ENCODE assay signal across 9 mouse cellular contexts in genomic region chr2:158912631-158913258, GRCm38 (mm10).
DNase-seq lines count a peak whose midpoint lies in the region; ATAC-seq lines count a peak whose summit lies in the region.
"Had no signal": no experiment of that assay in that cellular context is flagged by ENCODE, and none has a peak within 500 bp of the region (broad histone marks: within the 10 kb centered on the region; RNA-seq: fewer than 3 reads in every experiment).

No protein-coding gene starts in this region.

- ATAC-seq in liver, embryonic 12.5 days = no peak
- no peak for ATAC-seq in embryonic facial prominence, embryonic 14.5 days (ENCODE audit: low read depth)
- peak; percentile 77 for ATAC-seq in hindbrain, embryonic 13.5 days (ENCODE audit: low FRiP score)

- WGBS in liver, embryonic 12.5 days (ENCODE audit: insufficient replicate concordance) = 28% methylated on average over 9 of the region's 9 CpGs
- WGBS in embryonic facial prominence, embryonic 14.5 days = 35% methylated on average over 9 of the region's 9 CpGs
- 44% methylated on average over 9 of the region's 9 CpGs for WGBS in hindbrain, embryonic 13.5 days

- no peak overlapping the region for H3K4me3 ChIP-seq in liver, embryonic 12.5 days
- no peak overlapping the region for H3K4me3 ChIP-seq in embryonic facial prominence, embryonic 14.5 days (ENCODE audit: low read depth, low read length)
- H3K4me3 ChIP-seq in hindbrain, embryonic 13.5 days = no peak overlapping the region
- H3K4me3 ChIP-seq: megakaryocyte, embryonic 14.5 days had no signal

- no peak overlapping the region for H3K4me2 ChIP-seq in liver, embryonic 12.5 days
- H3K4me2 ChIP-seq in embryonic facial prominence, embryonic 14.5 days (ENCODE audit: low read depth, low read length) = no peak overlapping the region
- H3K4me2 ChIP-seq in hindbrain, embryonic 13.5 days = no peak overlapping the region

- no peaks in the 10 kb centered on the region for H3K36me3 ChIP-seq in liver, embryonic 12.5 days
- H3K36me3 ChIP-seq in embryonic facial prominence, embryonic 14.5 days (ENCODE audit: control insufficient read depth, insufficient read depth, low read length) = no peaks in the 10 kb centered on the region
- H3K36me3 ChIP-seq in hindbrain, embryonic 13.5 days = no peaks in the 10 kb centered on the region

- H3K4me1 ChIP-seq in liver, embryonic 12.5 days = no peaks in the 10 kb centered on the region
- no peaks in the 10 kb centered on the region for H3K4me1 ChIP-seq in embryonic facial prominence, embryonic 14.5 days (ENCODE audit: control insufficient read depth, insufficient read depth, low read length)
- peaks cover 10% of the 10 kb centered on the region; the same call in 1 of the 2 replicates for H3K4me1 ChIP-seq in hindbrain, embryonic 13.5 days (replicated peaks)
- H3K4me1 ChIP-seq: megakaryocyte, embryonic 14.5 days had no signal

- H3K27me3 ChIP-seq in liver, embryonic 12.5 days (replicated peaks) = peaks cover 7% of the 10 kb centered on the region; the same call in 1 of the 2 replicates
- H3K27me3 ChIP-seq in embryonic facial prominence, embryonic 14.5 days (replicated peaks; ENCODE audit: control insufficient read depth, insufficient read depth, low read length) = no peaks in the 10 kb centered on the region
- H3K27me3 ChIP-seq in hindbrain, embryonic 13.5 days = peaks cover 28% of the 10 kb centered on the region

- DNase-seq in liver = peak; percentile 48
- peak; percentile 18 for DNase-seq in adrenal gland, adult 8-10 months
- DNase-seq in embryonic facial prominence, embryonic 14.5 days (ENCODE audit: low spot score) = peak; percentile 61
- DNase-seq in left cerebral cortex, postnatal 4 days = peak; percentile 70
- DNase-seq in naive thymus-derived CD4-positive, alpha-beta T cell, adult 2 months (ENCODE audit: low read depth) = peak; percentile 7
- peak; percentile 12 to 23 for DNase-seq in urinary bladder, postnatal 36 days (ENCODE audit: low spot score in 2 of 2)

- H3K9me3 ChIP-seq in liver, embryonic 12.5 days (replicated peaks) = no peaks in the 10 kb centered on the region
- no peaks in the 10 kb centered on the region for H3K9me3 ChIP-seq in embryonic facial prominence, embryonic 14.5 days (ENCODE audit: control insufficient read depth, low read length)
- H3K9me3 ChIP-seq in hindbrain, embryonic 13.5 days = no peaks in the 10 kb centered on the region

- intact Hi-C loops in left cerebral cortex, postnatal 4 days (cut with DNase I) = loop anchor here (5.0 to 10.0 kb wide), 4 partner anchors 152 to 1680 kb away; partner anchors contain the start of gene Mafb

- no peak overlapping the region for H3K27ac ChIP-seq in liver, embryonic 12.5 days
- H3K27ac ChIP-seq in embryonic facial prominence, embryonic 14.5 days (replicated peaks; ENCODE audit: low read depth, low read length) = no peak overlapping the region
- no peak overlapping the region for H3K27ac ChIP-seq in hindbrain, embryonic 13.5 days

- no peak overlapping the region for H3K9ac ChIP-seq in liver, embryonic 12.5 days
- H3K9ac ChIP-seq in embryonic facial prominence, embryonic 14.5 days (ENCODE audit: low read depth, low read length) = no peak overlapping the region
- no peak overlapping the region for H3K9ac ChIP-seq in hindbrain, embryonic 13.5 days

Comparison
In these comparisons a context has a peak if more than half of its experiments do, and no peak if none do; other contexts are left out.
1. DNase-seq: peak in every context shown above with its lines; median percentile 70 in left cerebral cortex, postnatal 4 days; 61 in embryonic facial prominence, embryonic 14.5 days; 48 in liver; 18 in adrenal gland, adult 8-10 months; 18 in urinary bladder, postnatal 36 days; 7 in naive thymus-derived CD4-positive, alpha-beta T cell, adult 2 months.